Mouse (Mus musculus): ENCODE results near the gene Alpl. TPM values are rescaled to one million over a fixed set of nuclear protein-coding genes. Genes with fewer than 3 reads are reported as not detected.

Alpl gene
- polyA plus RNA-seq, 1 experiment from 2014 or later = 2.5 TPM

GRCm38 (mm10) chr4:137723527-137723926 lies 72.7 kb downstream of the Alpl start:
- ATAC-seq (ENCODE audit: low FRiP score, low TSS enrichment) = no peak
- H3K4me3 ChIP-seq (ENCODE audit: low read depth, low read length) = no peak overlapping the region

GRCm38 (mm10) chr4:137722692-137723427 lies 73.3 kb downstream of the Alpl start:
- Histone ChIP-seq H3K9me3 (ENCODE audit: control insufficient read depth, low read length) (no peaks in the 10 kb centered on the region), H3K36me3 (ENCODE audit: control insufficient read depth, insufficient read depth, low read length) (no peaks in the 10 kb centered on the region), H3K9ac (ENCODE audit: low read length) (no peak overlapping the region), H3K4me3 (ENCODE audit: low read depth, low read length) (no peak overlapping the region), H3K4me2 (replicated peaks; ENCODE audit: low read depth) (no peak overlapping the region), H3K27ac (replicated peaks) (no peak overlapping the region), H3K27me3 (ENCODE audit: control insufficient read depth, insufficient read depth, low read length) (no peaks in the 10 kb centered on the region), H3K4me1 (replicated peaks; ENCODE audit: control insufficient read depth, insufficient read depth) (no peaks in the 10 kb centered on the region)
- TF ChIP-seq CTCF (IDR thresholded peaks at IDR 0.05; ENCODE audit: low read depth) = peak; percentile 94
- no peak for TF ChIP-seq EP300 (optimal IDR thresholded peaks at IDR 0.05)
- 27% methylated on average over 12 of the region's 12 CpGs for WGBS
- DNase-seq (ENCODE audit: low spot score) = peak; percentile 77
- no peak for ATAC-seq (ENCODE audit: low FRiP score, low TSS enrichment)

More at GRCm38 (mm10) chr4:137723527-137723926, 72.7 kb downstream of the Alpl start:
- Histone ChIP-seq H3K4me1 (replicated peaks; ENCODE audit: control insufficient read depth, insufficient read depth) (no peaks in the 10 kb centered on the region), H3K36me3 (ENCODE audit: control insufficient read depth, insufficient read depth, low read length) (no peaks in the 10 kb centered on the region), H3K9me3 (ENCODE audit: control insufficient read depth, low read length) (no peaks in the 10 kb centered on the region), H3K27ac (replicated peaks) (no peak overlapping the region), H3K9ac (ENCODE audit: low read length) (no peak overlapping the region), H3K4me2 (replicated peaks; ENCODE audit: low read depth) (no peak overlapping the region), H3K27me3 (ENCODE audit: control insufficient read depth, insufficient read depth, low read length) (no peaks in the 10 kb centered on the region)
- 49% methylated on average over 25 of the region's 25 CpGs for WGBS
- TF ChIP-seq EP300 (optimal IDR thresholded peaks at IDR 0.05) = no peak
- TF ChIP-seq CTCF (IDR thresholded peaks at IDR 0.05; ENCODE audit: low read depth) = no peak
- no peak for DNase-seq (ENCODE audit: low spot score)

GRCm38 (mm10) chr4:137722230-137722629 lies 74.0 kb downstream of the Alpl start:
- WGBS = 93% methylated on average over 3 of the region's 3 CpGs
- ATAC-seq (ENCODE audit: low FRiP score, low TSS enrichment) = no peak
- Histone ChIP-seq H3K4me2 (replicated peaks; ENCODE audit: low read depth) (no peak overlapping the region), H3K36me3 (ENCODE audit: control insufficient read depth, insufficient read depth, low read length) (no peaks in the 10 kb centered on the region), H3K9me3 (ENCODE audit: control insufficient read depth, low read length) (no peaks in the 10 kb centered on the region), H3K27me3 (ENCODE audit: control insufficient read depth, insufficient read depth, low read length) (no peaks in the 10 kb centered on the region), H3K4me3 (ENCODE audit: low read depth, low read length) (no peak overlapping the region), H3K27ac (replicated peaks) (no peak overlapping the region), H3K9ac (ENCODE audit: low read length) (no peak overlapping the region), H3K4me1 (replicated peaks; ENCODE audit: control insufficient read depth, insufficient read depth) (no peaks in the 10 kb centered on the region)
- TF ChIP-seq CTCF (IDR thresholded peaks at IDR 0.05; ENCODE audit: low read depth) (no peak), EP300 (optimal IDR thresholded peaks at IDR 0.05) (no peak)
- DNase-seq (ENCODE audit: low spot score) = no peak

GRCm38 (mm10) chr4:137721563-137721962 lies 74.6 kb downstream of the Alpl start:
- Histone ChIP-seq H3K9me3 (ENCODE audit: control insufficient read depth, low read length) (no peaks in the 10 kb centered on the region), H3K36me3 (ENCODE audit: control insufficient read depth, insufficient read depth, low read length) (no peaks in the 10 kb centered on the region), H3K27ac (replicated peaks) (no peak overlapping the region), H3K4me1 (replicated peaks; ENCODE audit: control insufficient read depth, insufficient read depth) (no peaks in the 10 kb centered on the region), H3K4me2 (replicated peaks; ENCODE audit: low read depth) (no peak overlapping the region), H3K9ac (ENCODE audit: low read length) (no peak overlapping the region), H3K27me3 (ENCODE audit: control insufficient read depth, insufficient read depth, low read length) (no peaks in the 10 kb centered on the region), H3K4me3 (ENCODE audit: low read depth, low read length) (no peak overlapping the region)
- 80% methylated on average over 14 of the region's 15 CpGs for WGBS
- ATAC-seq (ENCODE audit: low FRiP score, low TSS enrichment) (no peak), DNase-seq (ENCODE audit: low spot score) (peak; percentile 15)
- no peak for TF ChIP-seq CTCF (IDR thresholded peaks at IDR 0.05; ENCODE audit: low read depth)
- no peak for TF ChIP-seq EP300 (optimal IDR thresholded peaks at IDR 0.05)

- DNase-seq (ENCODE audit: low spot score) = no peak
- Histone ChIP-seq H3K4me1 (replicated peaks; ENCODE audit: control insufficient read depth, insufficient read depth) (no peaks in the 10 kb centered on the region), H3K9ac (ENCODE audit: low read length) (no peak overlapping the region), H3K27ac (replicated peaks) (no peak overlapping the region), H3K36me3 (ENCODE audit: control insufficient read depth, insufficient read depth, low read length) (no peaks in the 10 kb centered on the region; the same call in 1 of the 2 replicates), H3K9me3 (ENCODE audit: control insufficient read depth, low read length) (no peaks in the 10 kb centered on the region), H3K27me3 (ENCODE audit: control insufficient read depth, insufficient read depth, low read length) (no peaks in the 10 kb centered on the region), H3K4me3 (ENCODE audit: low read depth, low read length) (no peak overlapping the region), H3K4me2 (replicated peaks; ENCODE audit: low read depth) (no peak overlapping the region)
- no peak for ATAC-seq (ENCODE audit: low FRiP score, low TSS enrichment)
- TF ChIP-seq EP300 (optimal IDR thresholded peaks at IDR 0.05) (no peak), CTCF (IDR thresholded peaks at IDR 0.05; ENCODE audit: low read depth) (peak; percentile 10; the same call in 1 of the 2 replicates)
- 39% methylated on average over 15 of the region's 15 CpGs for WGBS
Measured at GRCm38 (mm10) chr4:137719378-137720077, 76.7 kb downstream of the Alpl start.

- H3K27ac ChIP-seq (replicated peaks) = no peak overlapping the region
- H3K9me3 ChIP-seq (ENCODE audit: control insufficient read depth, low read length) = no peaks in the 10 kb centered on the region
- H3K27me3 ChIP-seq (ENCODE audit: control insufficient read depth, insufficient read depth, low read length) = no peaks in the 10 kb centered on the region
- TF ChIP-seq EP300 (optimal IDR thresholded peaks at IDR 0.05) (no peak), CTCF (IDR thresholded peaks at IDR 0.05; ENCODE audit: low read depth) (no peak)
- H3K9ac ChIP-seq (ENCODE audit: low read length) = no peak overlapping the region
- no peaks in the 10 kb centered on the region; the same call in 1 of the 2 replicates for H3K36me3 ChIP-seq (ENCODE audit: control insufficient read depth, insufficient read depth, low read length)
- WGBS = 81% methylated on average over 15 of the region's 15 CpGs
- H3K4me3 ChIP-seq (ENCODE audit: low read depth, low read length) = no peak overlapping the region
- no peak overlapping the region for H3K4me2 ChIP-seq (replicated peaks; ENCODE audit: low read depth)
- DNase-seq (ENCODE audit: low spot score) (no peak), ATAC-seq (ENCODE audit: low FRiP score, low TSS enrichment) (no peak)
- no peaks in the 10 kb centered on the region for H3K4me1 ChIP-seq (replicated peaks; ENCODE audit: control insufficient read depth, insufficient read depth)
Measured at GRCm38 (mm10) chr4:137717671-137718070, 78.5 kb downstream of the Alpl start.
